Mouse (Mus musculus): ENCODE results near the gene Snai1. TPM values are rescaled to one million over a fixed set of nuclear protein-coding genes. Genes with fewer than 3 reads are reported as not detected.

The Snai1 gene
- 0.66 and 6.5 TPM in 2 replicates for polyA plus RNA-seq (2014; fragmentation: Nextera tagmentation; extraction: Ambion mirVana)

DNA sequence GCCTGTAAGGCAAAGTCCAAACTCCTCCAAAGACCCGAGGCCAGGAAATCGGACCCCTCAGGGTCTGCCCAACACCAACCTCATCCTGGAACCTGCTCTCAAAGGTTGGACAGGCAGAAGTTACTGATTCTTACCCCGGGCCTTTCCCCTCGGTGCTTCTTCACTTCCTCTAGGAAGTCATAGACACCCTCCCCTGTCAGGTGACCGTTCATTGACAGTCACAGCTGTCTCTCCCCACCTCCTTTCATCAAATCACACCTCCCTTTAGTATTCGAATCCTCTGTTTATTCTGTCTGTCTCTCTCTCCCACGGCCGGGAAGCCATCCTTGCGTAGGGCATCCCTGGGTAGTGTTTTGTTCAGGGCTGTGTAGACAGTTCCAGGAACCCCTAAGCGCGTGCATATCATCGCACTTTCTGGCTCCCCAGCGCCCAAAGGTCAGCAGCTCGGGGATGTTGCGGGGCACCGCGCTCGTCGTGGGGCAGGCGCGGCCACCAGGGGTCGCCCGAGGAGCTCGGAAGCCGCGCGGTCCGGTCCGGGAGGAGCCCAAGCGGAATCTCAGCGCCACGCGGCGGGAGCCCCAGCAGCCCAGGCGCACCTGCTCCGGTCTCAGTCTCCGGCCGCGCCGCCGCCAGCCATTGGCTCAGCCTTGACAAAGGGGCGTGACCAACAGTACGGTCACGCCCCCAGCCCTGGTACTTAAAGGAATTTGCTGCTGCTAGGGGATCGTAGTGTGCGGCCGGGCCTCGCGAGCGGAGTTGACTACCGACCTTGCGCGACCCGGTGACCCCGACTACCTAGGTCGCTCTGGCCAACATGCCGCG, at the start of gene Snai1:
Gene Snai1, plus strand, starts transcription at position 720 of the 822 bp plus-strand sequence.
- peak; percentile 97 for ATAC-seq (ENCODE audit: low read depth)

GRCm38 (mm10) chr2:167490813-167491525, 47.0 kb upstream of the Snai1 start:
- H3K9ac ChIP-seq (replicated peaks; ENCODE audit: low read depth, low read length) = 0 out of 2 replicates have a peak overlapping the region, but pooled peaks have one; percentile 2
- H3K4me1 ChIP-seq (ENCODE audit: control insufficient read depth, insufficient read depth, low read length) = peaks cover 11% of the 10 kb centered on the region
- peak overlapping the region; percentile 99 for H3K4me3 ChIP-seq (ENCODE audit: low read depth, low read length)
- 79% methylated on average over 4 of the region's 4 CpGs for WGBS
- peak overlapping the region; percentile 98 for H3K27ac ChIP-seq (ENCODE audit: low read depth, low read length)
- H3K4me2 ChIP-seq (ENCODE audit: low read depth, low read length) = peak overlapping the region; percentile 96
- no peaks in the 10 kb centered on the region for H3K36me3 ChIP-seq (ENCODE audit: control insufficient read depth, insufficient read depth, low read length)
- H3K9me3 ChIP-seq (ENCODE audit: control insufficient read depth, low read length) = no peaks in the 10 kb centered on the region
- ATAC-seq (ENCODE audit: low read depth) = peak; percentile 8; the same call in 1 of the 2 replicates
- no peaks in the 10 kb centered on the region; the same call in 1 of the 2 replicates for H3K27me3 ChIP-seq (ENCODE audit: control insufficient read depth, insufficient read depth, low read length)

More for the DNA sequence above, at the start of gene Snai1:
- peaks cover 8% of the 10 kb centered on the region for H3K27me3 ChIP-seq (ENCODE audit: control insufficient read depth, insufficient read depth, low read length)
- no peaks in the 10 kb centered on the region for H3K4me1 ChIP-seq (ENCODE audit: control insufficient read depth, insufficient read depth, low read length)
- no peaks in the 10 kb centered on the region for H3K36me3 ChIP-seq (ENCODE audit: control insufficient read depth, insufficient read depth, low read length)
- peak within 1 kb of the TSS; percentile 89 for H3K4me2 ChIP-seq (ENCODE audit: low read depth, low read length)
- H3K27ac ChIP-seq (ENCODE audit: low read depth, low read length) = no peak within 1 kb of the TSS
- peak within 1 kb of the TSS; percentile 43 for H3K9ac ChIP-seq (replicated peaks; ENCODE audit: low read depth, low read length)
- H3K9me3 ChIP-seq (ENCODE audit: control insufficient read depth, low read length) = no peaks in the 10 kb centered on the region
- WGBS = under 1% methylated on average over 51 of the region's 58 CpGs
- peak within 1 kb of the TSS; percentile 43 for H3K4me3 ChIP-seq (ENCODE audit: low read depth, low read length)

GRCm38 (mm10) chr2:167491757-167492708, 46.0 kb upstream of the Snai1 start, which contains the start of gene Rnf114:
Gene Rnf114 (plus strand): TSS chr2:167492645.
- H3K9ac ChIP-seq (replicated peaks; ENCODE audit: low read depth, low read length) = peak within 1 kb of the TSS; percentile 90
- H3K9me3 ChIP-seq (ENCODE audit: control insufficient read depth, low read length) = no peaks in the 10 kb centered on the region
- no peaks in the 10 kb centered on the region for H3K36me3 ChIP-seq (ENCODE audit: control insufficient read depth, insufficient read depth, low read length)
- peak; percentile 52 for ATAC-seq (ENCODE audit: low read depth)
- peaks cover 11% of the 10 kb centered on the region for H3K4me1 ChIP-seq (ENCODE audit: control insufficient read depth, insufficient read depth, low read length)
- peak within 1 kb of the TSS; percentile 96 for H3K4me2 ChIP-seq (ENCODE audit: low read depth, low read length)
- no peaks in the 10 kb centered on the region; the same call in 1 of the 2 replicates for H3K27me3 ChIP-seq (ENCODE audit: control insufficient read depth, insufficient read depth, low read length)
- H3K27ac ChIP-seq (ENCODE audit: low read depth, low read length) = peak within 1 kb of the TSS; percentile 98
- WGBS = 4% methylated on average over 51 of the region's 52 CpGs
- H3K4me3 ChIP-seq (ENCODE audit: low read depth, low read length) = peak within 1 kb of the TSS; percentile 99

DNA sequence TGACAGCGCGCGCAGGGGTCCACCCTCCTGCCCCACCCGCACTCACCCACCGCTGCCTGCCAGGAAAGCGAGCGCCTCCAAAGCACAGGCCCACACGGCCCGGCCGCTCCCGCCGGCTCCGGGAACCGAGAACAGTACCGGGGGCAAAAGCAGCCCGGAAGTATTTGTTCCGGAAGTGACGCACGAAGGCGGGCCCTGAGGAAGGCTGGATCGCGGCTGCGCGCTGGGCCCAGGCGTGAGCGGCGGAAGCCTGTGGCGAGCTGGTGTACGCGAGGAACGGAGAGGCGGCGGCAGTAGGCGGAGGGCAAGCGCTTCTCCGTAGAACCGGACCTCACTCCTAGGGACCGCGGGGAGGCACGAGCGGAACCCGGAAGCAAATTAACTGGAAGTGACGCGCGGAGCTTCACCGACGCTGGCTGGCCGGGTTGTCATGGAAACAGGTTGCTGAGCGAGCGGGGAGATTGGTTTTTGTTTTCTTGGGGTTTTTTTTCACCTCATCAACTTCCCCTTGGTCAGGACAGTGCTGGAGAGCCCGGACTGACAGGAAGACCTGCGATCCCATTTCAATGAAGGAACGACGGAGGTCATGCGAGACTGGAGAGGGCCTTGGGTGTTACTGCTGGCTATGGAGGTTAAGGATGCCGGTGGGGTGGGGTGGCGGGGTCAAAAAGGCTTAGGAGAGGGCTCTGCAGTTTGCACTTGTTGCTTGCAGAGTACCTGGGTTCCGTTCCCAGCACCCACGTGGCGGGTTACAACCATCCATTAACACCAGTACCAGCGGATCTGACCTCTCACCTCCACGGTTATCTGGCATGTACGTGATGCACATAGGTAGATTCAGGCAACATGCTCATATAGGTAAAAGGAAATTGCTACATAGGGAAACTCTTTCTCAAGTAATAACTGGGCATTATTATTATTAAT, 45.0 kb upstream of the Snai1 start, which contains the start of gene Spata2:
Gene Spata2, minus strand, starts transcription at position 175 of the 924 bp plus-strand sequence.
- peak within 1 kb of the TSS; percentile 90 for H3K9ac ChIP-seq (replicated peaks; ENCODE audit: low read depth, low read length)
- peak; percentile 83 for ATAC-seq (ENCODE audit: low read depth)
- H3K27ac ChIP-seq (ENCODE audit: low read depth, low read length) = peak within 1 kb of the TSS; percentile 98
- 2% methylated on average over 63 of the region's 63 CpGs for WGBS
- peak within 1 kb of the TSS; percentile 96 for H3K4me2 ChIP-seq (ENCODE audit: low read depth, low read length)
- H3K4me1 ChIP-seq (ENCODE audit: control insufficient read depth, insufficient read depth, low read length) = peaks cover 11% of the 10 kb centered on the region
- H3K9me3 ChIP-seq (ENCODE audit: control insufficient read depth, low read length) = no peaks in the 10 kb centered on the region
- no peaks in the 10 kb centered on the region; the same call in 1 of the 2 replicates for H3K27me3 ChIP-seq (ENCODE audit: control insufficient read depth, insufficient read depth, low read length)
- peak within 1 kb of the TSS; percentile 99 for H3K4me3 ChIP-seq (ENCODE audit: low read depth, low read length)
- H3K36me3 ChIP-seq (ENCODE audit: control insufficient read depth, insufficient read depth, low read length) = no peaks in the 10 kb centered on the region

DNA sequence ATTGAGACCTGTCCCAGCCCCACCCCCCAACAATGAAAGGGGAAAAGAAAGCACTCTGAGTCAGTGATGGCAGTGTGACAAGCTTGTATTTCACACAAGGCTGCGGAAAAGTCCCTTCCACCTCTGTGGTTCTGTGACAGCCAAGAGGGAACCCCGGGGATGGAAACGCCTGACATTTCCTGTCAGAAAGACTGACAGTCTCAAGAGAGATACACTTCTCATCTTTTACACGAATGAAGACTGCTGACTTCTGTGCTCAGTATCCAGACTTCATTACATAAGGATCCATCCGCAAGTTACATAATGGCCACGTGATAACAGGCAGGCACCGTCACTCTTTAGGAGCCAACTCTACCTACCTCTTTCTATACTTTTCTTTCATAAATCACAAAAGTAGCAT, 41.6 kb upstream of the Snai1 start:
- WGBS = 83% methylated on average over 7 of the region's 7 CpGs
- no peaks in the 10 kb centered on the region; the same call in 1 of the 2 replicates for H3K27me3 ChIP-seq (ENCODE audit: control insufficient read depth, insufficient read depth, low read length)
- H3K27ac ChIP-seq (ENCODE audit: low read depth, low read length) = no peak overlapping the region
- peaks cover 5% of the 10 kb centered on the region for H3K4me1 ChIP-seq (ENCODE audit: control insufficient read depth, insufficient read depth, low read length)
- H3K36me3 ChIP-seq (ENCODE audit: control insufficient read depth, insufficient read depth, low read length) = no peaks in the 10 kb centered on the region
- ATAC-seq (ENCODE audit: low read depth) = no peak
- no peaks in the 10 kb centered on the region for H3K9me3 ChIP-seq (ENCODE audit: control insufficient read depth, low read length)
- no peak overlapping the region for H3K9ac ChIP-seq (replicated peaks; ENCODE audit: low read depth, low read length)
- no peak overlapping the region for H3K4me2 ChIP-seq (ENCODE audit: low read depth, low read length)
- no peak overlapping the region for H3K4me3 ChIP-seq (ENCODE audit: low read depth, low read length)

GRCm38 (mm10) chr2:167497272-167497671, 40.7 kb upstream of the Snai1 start:
- WGBS = 75% methylated on average over 5 of the region's 5 CpGs
- Histone ChIP-seq H3K4me2 (ENCODE audit: low read depth, low read length) (no peak overlapping the region), H3K4me3 (ENCODE audit: low read depth, low read length) (no peak overlapping the region), H3K36me3 (ENCODE audit: control insufficient read depth, insufficient read depth, low read length) (no peaks in the 10 kb centered on the region), H3K9me3 (ENCODE audit: control insufficient read depth, low read length) (no peaks in the 10 kb centered on the region), H3K27ac (ENCODE audit: low read depth, low read length) (no peak overlapping the region), H3K9ac (replicated peaks; ENCODE audit: low read depth, low read length) (no peak overlapping the region), H3K4me1 (ENCODE audit: control insufficient read depth, insufficient read depth, low read length) (no peaks in the 10 kb centered on the region), H3K27me3 (ENCODE audit: control insufficient read depth, insufficient read depth, low read length) (no peaks in the 10 kb centered on the region; the same call in 1 of the 2 replicates)
- ATAC-seq (ENCODE audit: low read depth) = no peak

- H3K27ac ChIP-seq (ENCODE audit: low read depth, low read length) = peak overlapping the region; percentile 89
- peak overlapping the region; percentile 97 for H3K4me3 ChIP-seq (ENCODE audit: low read depth, low read length)
- H3K27me3 ChIP-seq (ENCODE audit: control insufficient read depth, insufficient read depth, low read length) = no peaks in the 10 kb centered on the region
- peak overlapping the region; percentile 90 for H3K9ac ChIP-seq (replicated peaks; ENCODE audit: low read depth, low read length)
- H3K9me3 ChIP-seq (ENCODE audit: control insufficient read depth, low read length) = no peaks in the 10 kb centered on the region
- peaks cover 29% of the 10 kb centered on the region for H3K4me1 ChIP-seq (ENCODE audit: control insufficient read depth, insufficient read depth, low read length)
- WGBS = 51% methylated on average over 13 of the region's 13 CpGs
- ATAC-seq (ENCODE audit: low read depth) = peak; percentile 36
- peak overlapping the region; percentile 82 for H3K4me2 ChIP-seq (ENCODE audit: low read depth, low read length)
- 0 out of 2 replicates have a peak, but pooled peaks cover 3% of the 10 kb centered on the region for H3K36me3 ChIP-seq (ENCODE audit: control insufficient read depth, insufficient read depth, low read length)
Measured at GRCm38 (mm10) chr2:167502554-167503252, 35.3 kb upstream of the Snai1 start.
